Mouse (Mus musculus) induced T-regulatory cell, adult 2 months (primary cell): ENCODE data around the gene Stt3a.
A peak's percentile ranks its signal among the peaks of the same experiment; 100 is the strongest.

Experiments
- DNase-seq: peaks from one replicate; pipeline ENCODE4 v3.0.0-alpha.2; 2012; ENCODE audit warnings: low read depth

Stt3a gene

GRCm38 (mm10) chr9:36767203-36768143, at the start of gene Stt3a:
Gene Stt3a (minus strand): TSS chr9:36767679.
- DNase-seq = peak; percentile 100

DNA sequence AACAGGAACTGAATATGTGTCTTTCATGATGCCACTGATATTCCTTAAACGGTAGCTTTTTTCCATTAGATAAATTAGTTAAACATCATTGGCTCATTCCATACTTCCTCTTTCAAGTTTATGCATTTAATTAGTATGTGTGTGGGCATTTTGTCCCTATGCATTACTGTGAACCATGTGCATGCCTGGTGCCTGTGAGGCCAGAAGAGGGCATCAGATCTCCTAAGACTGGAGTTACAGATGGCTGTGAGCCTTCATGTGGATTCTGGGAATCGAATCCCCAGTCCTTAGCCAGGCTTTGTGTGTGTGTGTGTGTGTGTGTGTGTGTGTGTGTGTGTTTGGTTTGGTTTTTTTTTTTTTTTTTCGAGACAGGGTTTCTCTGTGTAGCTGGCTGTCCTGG, 47.0 kb upstream of the Stt3a start:
- DNase-seq = no peak

GRCm38 (mm10) chr9:36808126-36808785, 40.8 kb upstream of the Stt3a start:
- no peak for DNase-seq

DNA sequence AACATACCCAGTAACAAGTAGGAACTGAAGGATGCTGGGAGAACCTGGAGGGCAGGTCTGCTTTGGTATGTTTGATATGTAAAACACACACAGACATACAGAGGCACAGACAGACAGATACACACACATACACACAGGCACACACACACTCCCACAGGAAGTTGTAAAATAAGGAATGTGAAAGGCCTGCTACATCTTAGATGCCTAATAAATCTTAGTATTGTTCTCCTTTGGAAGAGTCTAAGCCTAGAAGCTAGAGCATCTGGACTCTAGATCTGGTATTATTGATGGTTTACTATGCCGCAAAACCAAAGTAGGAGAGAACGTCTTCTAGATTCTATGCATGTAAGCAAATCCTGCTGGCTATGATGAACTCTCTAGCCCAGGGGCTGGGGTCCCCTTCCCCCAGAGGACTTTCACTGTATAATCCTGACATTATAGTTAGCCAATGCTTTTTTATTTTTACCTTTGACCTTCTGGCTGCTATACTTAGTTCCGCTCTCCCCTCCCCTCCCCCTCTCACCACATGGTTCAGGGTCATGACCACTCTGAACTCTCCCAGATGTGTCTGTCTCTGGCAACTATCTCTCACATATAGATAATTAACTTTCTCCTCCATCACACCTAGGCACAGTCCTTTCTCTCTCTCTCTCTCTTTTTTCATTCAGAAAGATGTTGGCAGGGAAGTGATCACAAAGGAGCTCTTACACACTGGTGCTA, 37.9 kb upstream of the Stt3a start:
- no peak for DNase-seq

GRCm38 (mm10) chr9:36803926-36804325, 36.4 kb upstream of the Stt3a start:
- no peak for DNase-seq

- no peak for DNase-seq
Measured at GRCm38 (mm10) chr9:36803386-36803785, 35.9 kb upstream of the Stt3a start.

DNA sequence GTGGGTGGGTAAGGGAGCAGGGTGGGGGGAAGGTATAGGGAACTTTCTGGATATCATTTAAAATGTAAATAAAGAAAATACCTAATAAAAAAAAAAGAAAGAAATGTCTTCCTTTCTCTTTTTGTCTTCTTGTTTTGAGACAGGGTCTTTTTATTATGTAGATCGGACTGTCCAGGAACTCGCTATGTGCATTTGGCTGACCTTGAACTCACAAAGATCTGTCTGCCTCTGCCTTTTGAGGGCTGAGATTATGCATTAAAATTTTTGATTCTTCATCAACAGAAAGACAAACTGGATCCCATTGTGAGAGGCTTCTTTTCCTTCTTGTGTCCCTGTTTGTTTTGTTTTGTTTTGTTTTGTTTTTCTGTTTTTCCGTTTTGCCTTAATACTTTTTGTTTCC, 35.5 kb upstream of the Stt3a start:
- no peak for DNase-seq

DNA sequence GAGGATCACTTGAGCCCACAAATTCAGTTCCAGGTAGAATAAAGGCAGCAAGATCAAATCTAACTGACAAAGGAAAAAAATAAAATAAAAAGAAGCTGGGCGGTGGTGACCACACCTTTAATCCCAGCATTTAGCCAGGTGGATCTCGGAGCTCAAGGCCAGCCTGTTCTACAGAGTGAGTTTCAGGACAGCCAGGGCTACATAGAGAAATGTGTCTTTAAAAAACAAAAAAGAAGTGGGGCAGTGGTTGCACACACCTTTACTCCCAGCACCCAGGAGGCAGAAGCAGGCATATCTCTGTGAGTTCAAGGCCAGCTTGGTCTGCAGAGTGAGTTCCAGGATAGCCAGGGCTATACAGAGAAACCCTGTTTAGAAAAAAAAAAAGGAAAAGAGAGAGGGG, 34.5 kb upstream of the Stt3a start:
- DNase-seq = no peak

- DNase-seq = peak; percentile 75
Measured at GRCm38 (mm10) chr9:36796781-36797555, 29.5 kb upstream of the Stt3a start, which contains the start of gene Ei24. Gene Ei24 (minus strand): TSS chr9:36797393.

DNA sequence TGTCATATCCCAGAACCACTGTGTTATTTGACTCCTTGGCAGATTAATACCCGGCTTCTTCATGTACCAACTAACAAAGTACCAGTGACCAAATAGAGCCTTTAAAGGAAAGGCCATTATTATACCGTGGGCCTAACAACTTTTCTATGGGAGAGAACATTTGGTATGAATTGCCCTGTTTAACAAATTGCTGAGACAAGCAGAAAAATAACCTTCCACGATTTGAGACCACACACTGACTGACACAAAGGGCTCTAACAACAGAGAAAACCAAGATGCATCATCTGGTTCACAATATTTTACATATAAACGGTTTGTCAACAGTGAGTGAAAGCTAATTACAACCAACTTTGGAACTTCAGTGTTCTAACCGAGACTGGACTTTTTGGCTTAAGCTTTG, 28.7 kb upstream of the Stt3a start:
- no peak for DNase-seq

GRCm38 (mm10) chr9:36795556-36795955, 28.1 kb upstream of the Stt3a start:
- no peak for DNase-seq

GRCm38 (mm10) chr9:36794487-36794886, 27.0 kb upstream of the Stt3a start:
- no peak for DNase-seq

GRCm38 (mm10) chr9:36792191-36792590, 24.7 kb upstream of the Stt3a start:
- no peak for DNase-seq

GRCm38 (mm10) chr9:36783921-36784320, 16.4 kb upstream of the Stt3a start:
- no peak for DNase-seq

GRCm38 (mm10) chr9:36769048-36769413, 1.6 kb upstream of the Stt3a start:
- DNase-seq = peak; percentile 35

DNA sequence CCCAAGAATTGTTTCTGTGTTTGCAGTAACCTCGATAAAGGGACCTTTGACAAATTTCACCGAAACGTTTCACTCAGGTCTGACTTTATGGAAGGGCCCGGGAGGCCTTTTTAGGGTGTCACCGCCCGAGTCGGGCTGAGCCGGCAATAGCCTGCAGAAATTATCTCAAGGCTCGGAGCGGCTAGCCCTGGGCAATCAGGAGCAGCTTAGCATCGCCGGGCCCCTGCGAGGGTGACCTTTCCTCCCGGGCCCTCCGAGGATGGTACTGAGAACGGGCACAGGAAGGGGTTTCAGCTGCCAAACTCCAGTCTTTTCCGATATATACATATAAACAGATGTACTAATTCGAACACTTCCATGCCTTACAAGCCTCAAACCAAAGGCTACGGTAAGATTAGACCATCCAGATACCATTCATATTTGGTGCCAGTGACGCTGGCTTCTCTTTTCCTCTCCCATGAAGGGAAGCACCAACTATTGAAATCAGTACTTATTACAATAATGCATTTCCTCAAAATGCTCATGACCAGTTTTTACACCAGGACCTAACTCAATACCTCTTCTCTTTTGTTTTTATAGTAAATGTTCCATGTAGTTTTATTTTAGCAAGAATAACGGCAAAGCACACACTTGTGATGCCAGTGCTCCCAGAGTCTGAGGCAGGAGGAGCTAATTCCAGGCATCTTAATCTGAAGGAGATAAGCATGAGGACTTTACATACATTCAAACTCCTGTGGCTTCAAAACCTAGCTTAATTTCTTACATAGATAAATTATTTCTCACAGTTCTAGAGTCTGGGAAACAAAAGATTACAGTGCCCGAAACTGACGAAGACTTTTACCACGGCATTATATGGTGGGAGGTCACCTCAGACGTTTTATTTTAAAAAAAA, 923 bp upstream of the Stt3a start:
- DNase-seq = no peak

- no peak for DNase-seq
Measured at GRCm38 (mm10) chr9:36764378-36764777, 3.1 kb downstream of the Stt3a start.

- DNase-seq = peak; percentile 52
Measured at GRCm38 (mm10) chr9:36727034-36727755, 40.3 kb downstream of the Stt3a start, which contains the start of gene Chek1. Gene Chek1 (minus strand): TSS chr9:36727065.

DNA sequence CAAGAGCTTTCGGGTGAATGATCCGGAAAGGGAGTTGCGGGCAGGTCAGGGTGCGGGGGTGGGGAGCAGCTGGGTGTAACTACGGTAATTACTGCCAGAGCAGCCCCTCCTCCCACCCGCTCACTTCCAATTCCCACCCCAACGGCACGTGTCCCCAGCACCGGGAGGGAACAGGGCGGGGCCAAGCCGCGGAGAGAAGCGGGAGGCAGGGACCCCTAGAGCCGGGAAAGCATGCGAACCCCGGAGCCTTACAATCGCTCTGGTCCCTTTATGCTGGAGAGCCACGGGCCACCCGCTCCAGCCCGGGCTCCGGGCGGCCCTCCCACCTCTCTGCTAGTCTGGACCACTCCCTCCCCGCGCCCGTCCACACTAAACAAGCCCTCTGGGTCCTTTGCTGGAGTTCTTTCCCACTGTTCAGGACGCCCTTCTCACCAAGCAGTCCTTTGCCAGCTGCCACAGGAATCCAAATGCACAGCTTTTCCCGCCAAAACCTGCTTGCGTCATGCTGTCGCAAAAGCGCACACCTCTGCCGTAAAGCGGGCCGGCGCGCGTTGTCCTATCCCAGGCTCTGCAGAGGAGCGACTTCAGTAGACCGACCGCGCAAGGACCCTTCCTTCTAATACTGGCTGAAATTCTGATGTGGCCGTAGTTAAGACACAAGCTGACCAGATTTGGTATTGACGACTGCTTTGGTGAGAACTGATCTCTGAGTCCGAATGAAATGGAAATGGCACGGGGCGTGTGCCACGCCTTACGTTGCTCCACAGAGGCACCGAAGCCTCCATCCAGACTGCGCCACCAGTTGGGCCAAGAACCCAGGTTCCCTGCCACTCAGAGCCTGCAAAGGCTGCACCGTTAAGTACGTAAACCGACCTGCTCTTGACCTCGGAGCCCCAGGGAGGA, 41.1 kb downstream of the Stt3a start:
- DNase-seq = peak; percentile 92
